Mouse (Mus musculus) embryonic facial prominence, embryonic 15.5 days (tissue): ENCODE data around the gene Cdca7. TPM values are rescaled to one million over a fixed set of nuclear protein-coding genes. Genes with fewer than 3 reads are reported as not detected.

ENCODE experiments used
- ATAC-seq: fragments of 200-750 bp; cut with Nextera tagmentation; 2 replicates; pipeline ENCODE4 v1.8.0; 2017; ENCODE audit warnings: low read depth, moderate TSS enrichment; ENCODE audit not compliant: insufficient number of reproducible peaks, low FRiP score, low TSS enrichment
- H3K27ac ChIP-seq: fragments of 300-500 bp; sonication (generic); replicated peaks from 2 replicates; pipeline ENCODE4 v1.5.1; 2015; ENCODE audit warnings: mild to moderate bottlenecking, inconsistent platforms
- H3K27me3 ChIP-seq: fragments of 300-500 bp; sonication (generic); 2 replicates; pipeline ENCODE4 v1.6.1; 2015; ENCODE audit warnings: inconsistent platforms
- H3K36me3 ChIP-seq: fragments of 300-500 bp; sonication (generic); 2 replicates; pipeline ENCODE4 v1.6.1; 2015; ENCODE audit warnings: mild to moderate bottlenecking, inconsistent platforms
- H3K4me1 ChIP-seq: fragments of 300-500 bp; sonication (generic); 2 replicates; pipeline ENCODE4 v1.6.1; 2015; ENCODE audit warnings: inconsistent platforms
- H3K4me2 ChIP-seq: fragments of 300-500 bp; sonication (generic); replicated peaks from 2 replicates; pipeline ENCODE4 v1.6.1; 2015; ENCODE audit warnings: mild to moderate bottlenecking, inconsistent platforms
- H3K4me3 ChIP-seq: fragments of 300-500 bp; sonication (generic); replicated peaks from 2 replicates; pipeline ENCODE4 v1.5.1; 2015; ENCODE audit warnings: mild to moderate bottlenecking, inconsistent platforms
- H3K9ac ChIP-seq: fragments of 300-500 bp; sonication (generic); 2 replicates; pipeline ENCODE4 v1.6.1; 2015; ENCODE audit warnings: inconsistent platforms
- H3K9me3 ChIP-seq: fragments of 300-500 bp; sonication (generic); replicated peaks from 2 replicates; pipeline ENCODE4 v1.6.1; 2016; ENCODE audit warnings: inconsistent platforms
- WGBS: fragments of 180-500 bp; shearing (Covaris S2); methylation state at CpG from one replicate; pipeline ENCODE4 v1.1.7; 2015; 5-methylcytosine and 5-hydroxymethylcytosine counted together
- polyA plus RNA-seq: library from polyadenylated mRNA; unstranded; fragments of >200 nt; fragmentation: Nextera tagmentation; extraction: Ambion mirVana; gene quantifications from 2 replicates; pipeline ENCODE4 v1.2.1, GENCODE M21; 2015

Cdca7 gene
- polyA plus RNA-seq, result 102 and 103 TPM in 2 replicates

DNA sequence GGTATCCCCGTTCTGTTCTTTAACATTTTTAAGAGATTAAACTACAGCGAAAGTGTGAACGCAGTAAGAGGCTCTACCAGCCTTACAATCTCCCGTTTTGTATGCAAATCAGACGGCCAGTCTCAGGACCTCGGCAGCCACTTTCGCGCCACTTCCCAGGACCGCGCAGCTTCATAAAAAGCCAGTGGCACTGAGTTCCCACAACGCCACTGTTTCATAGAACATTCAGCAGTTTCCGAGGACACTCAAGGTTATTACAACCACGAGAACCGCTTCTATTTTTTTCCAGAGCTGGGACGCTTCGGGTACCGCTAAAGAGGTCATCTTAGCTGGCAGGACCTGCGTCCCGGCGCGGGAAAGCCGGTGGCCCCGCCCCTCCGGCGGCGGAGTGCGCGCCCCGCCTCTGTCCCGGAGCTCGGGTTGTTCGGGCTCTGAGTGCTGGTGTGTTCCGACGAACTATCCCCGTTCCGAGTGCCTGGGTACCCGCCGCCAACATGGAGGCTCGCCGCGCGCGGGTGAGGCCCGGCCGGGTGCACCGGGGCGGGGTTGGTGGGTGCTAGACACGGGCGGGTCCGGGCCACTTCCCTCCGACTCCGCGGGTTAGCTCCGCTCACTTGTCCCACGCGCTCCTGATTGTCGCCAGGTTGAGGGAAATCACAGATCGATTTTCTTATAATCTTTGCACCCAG, at the start of gene Cdca7:
Gene Cdca7, plus strand, starts transcription at position 363 of the 689 bp plus-strand sequence.
- under 1% methylated on average over 58 of the region's 58 CpGs for WGBS
- Histone ChIP-seq H3K9me3 (no peaks in the 10 kb centered on the region), H3K4me2 (peak within 1 kb of the TSS; percentile 71), H3K9ac (peak within 1 kb of the TSS; percentile 72), H3K27me3 (no peaks in the 10 kb centered on the region; the same call in 1 of the 2 replicates), H3K4me1 (peaks cover 25% of the 10 kb centered on the region), H3K36me3 (peaks cover 10% of the 10 kb centered on the region), H3K4me3 (peak within 1 kb of the TSS; percentile 90), H3K27ac (peak within 1 kb of the TSS; percentile 89)
- ATAC-seq, result peak; percentile 86

DNA sequence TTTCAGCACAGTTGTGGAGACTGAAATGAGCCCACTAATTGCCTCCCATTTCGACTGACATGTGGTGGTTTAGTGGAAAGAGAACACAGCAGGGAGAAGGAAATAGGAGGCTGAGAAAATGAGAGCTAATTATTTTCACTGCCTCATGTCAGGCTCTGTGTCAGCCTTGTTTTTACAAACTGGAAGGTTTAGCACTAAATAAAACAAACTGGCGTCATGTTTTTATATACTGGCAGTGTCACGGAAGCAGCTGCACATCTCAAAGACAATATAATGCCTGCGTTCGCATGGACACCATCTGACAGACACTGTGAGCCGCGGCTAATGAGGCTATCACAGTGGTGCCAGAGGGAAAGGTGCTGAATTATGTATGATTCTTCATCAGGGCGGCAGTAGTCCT, 49.2 kb upstream of the Cdca7 start:
- ATAC-seq, result no peak
- no peaks in the 10 kb centered on the region for H3K4me1 ChIP-seq
- no peak overlapping the region for H3K9ac ChIP-seq
- no peaks in the 10 kb centered on the region for H3K9me3 ChIP-seq
- H3K27me3 ChIP-seq, result no peaks in the 10 kb centered on the region
- H3K36me3 ChIP-seq, result no peaks in the 10 kb centered on the region
- WGBS, result 26% methylated on average over 8 of the region's 8 CpGs
- H3K4me2 ChIP-seq, result no peak overlapping the region
- no peak overlapping the region for H3K27ac ChIP-seq
- H3K4me3 ChIP-seq, result no peak overlapping the region

DNA sequence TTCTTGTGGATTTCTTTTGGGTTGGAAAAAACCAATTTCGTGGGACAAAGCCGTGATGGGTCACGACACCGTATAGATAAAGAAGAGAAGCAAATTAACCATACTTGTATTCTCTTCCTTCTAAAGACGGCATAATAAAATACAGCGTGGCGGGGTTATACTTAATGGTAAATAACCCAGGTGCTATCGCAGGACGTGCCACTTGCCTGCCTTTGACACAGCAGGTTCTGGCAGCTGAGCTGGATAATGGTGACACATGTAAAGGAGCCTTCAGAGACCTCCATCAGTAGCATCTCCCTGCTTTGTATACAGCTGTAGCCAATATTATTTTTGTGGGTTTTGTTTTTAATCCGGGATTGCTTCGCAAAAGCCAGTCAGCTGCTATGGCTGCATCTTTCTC, 48.7 kb upstream of the Cdca7 start:
- 66% methylated on average over 11 of the region's 11 CpGs for WGBS
- no peak for ATAC-seq
- H3K36me3 ChIP-seq, result no peaks in the 10 kb centered on the region
- H3K27ac ChIP-seq, result no peak overlapping the region
- H3K9me3 ChIP-seq, result no peaks in the 10 kb centered on the region
- no peak overlapping the region for H3K9ac ChIP-seq
- no peak overlapping the region for H3K4me3 ChIP-seq
- no peak overlapping the region for H3K4me2 ChIP-seq
- no peaks in the 10 kb centered on the region for H3K4me1 ChIP-seq
- no peaks in the 10 kb centered on the region for H3K27me3 ChIP-seq

DNA sequence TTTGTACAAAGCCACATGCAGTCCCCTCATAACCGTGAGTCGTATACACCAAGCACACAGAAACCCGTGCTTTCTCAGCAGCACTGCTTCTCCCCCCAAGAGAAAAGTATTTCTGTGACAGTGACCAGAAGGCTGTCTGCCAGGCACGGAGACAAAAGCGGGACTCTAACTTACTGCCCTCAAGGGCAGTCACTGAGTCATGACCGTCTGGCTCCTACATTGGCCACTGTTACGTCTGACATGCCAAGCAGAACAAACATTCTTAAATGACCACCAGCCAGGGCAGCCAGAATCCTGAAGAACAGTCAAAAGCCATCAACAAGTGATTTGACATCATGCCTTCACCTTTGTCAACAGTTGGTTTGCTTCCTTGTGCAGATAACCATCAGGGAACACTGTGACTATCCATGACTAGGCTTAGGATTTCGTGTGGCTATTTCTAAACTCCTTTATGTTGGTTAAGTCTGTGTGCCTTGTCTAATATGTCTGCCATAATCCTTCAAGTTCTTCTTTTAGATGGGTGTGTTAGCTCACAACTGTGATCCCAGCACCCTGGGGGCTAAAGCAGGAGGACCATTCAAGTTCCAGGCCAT, 36.9 kb upstream of the Cdca7 start:
- ATAC-seq, result no peak
- H3K9ac ChIP-seq, result no peak overlapping the region
- no peaks in the 10 kb centered on the region for H3K4me1 ChIP-seq
- H3K27ac ChIP-seq, result no peak overlapping the region
- no peak overlapping the region for H3K4me2 ChIP-seq
- H3K4me3 ChIP-seq, result no peak overlapping the region
- no peaks in the 10 kb centered on the region for H3K9me3 ChIP-seq
- H3K36me3 ChIP-seq, result peaks cover 18% of the 10 kb centered on the region
- 79% methylated on average over 8 of the region's 8 CpGs for WGBS
- no peaks in the 10 kb centered on the region for H3K27me3 ChIP-seq

DNA sequence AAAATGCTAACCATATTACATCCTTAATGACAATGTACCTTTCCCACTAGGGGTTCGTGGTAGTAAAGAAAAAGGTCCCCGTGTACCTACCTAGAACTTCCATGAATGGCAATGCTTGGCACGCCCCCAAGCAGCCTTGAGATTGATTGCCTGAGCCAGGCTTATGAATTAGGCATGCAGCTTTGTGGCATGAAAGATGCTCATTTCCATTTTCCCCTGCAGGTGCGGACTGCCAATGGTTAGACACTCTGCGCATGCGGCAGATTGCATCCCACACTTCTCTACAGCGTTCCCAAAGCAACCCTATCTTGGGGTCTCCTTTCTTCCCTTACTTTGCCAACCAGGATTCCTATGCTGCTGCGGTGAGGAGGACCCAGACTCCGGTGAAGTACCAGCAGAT, 34.9 kb upstream of the Cdca7 start:
- H3K27ac ChIP-seq, result no peak overlapping the region
- no peak overlapping the region for H3K4me2 ChIP-seq
- 86% methylated on average over 9 of the region's 9 CpGs for WGBS
- H3K36me3 ChIP-seq, result peaks cover 18% of the 10 kb centered on the region
- H3K9ac ChIP-seq, result no peak overlapping the region
- H3K27me3 ChIP-seq, result no peaks in the 10 kb centered on the region
- H3K4me1 ChIP-seq, result no peaks in the 10 kb centered on the region
- H3K4me3 ChIP-seq, result no peak overlapping the region
- no peaks in the 10 kb centered on the region for H3K9me3 ChIP-seq
- ATAC-seq, result no peak

DNA sequence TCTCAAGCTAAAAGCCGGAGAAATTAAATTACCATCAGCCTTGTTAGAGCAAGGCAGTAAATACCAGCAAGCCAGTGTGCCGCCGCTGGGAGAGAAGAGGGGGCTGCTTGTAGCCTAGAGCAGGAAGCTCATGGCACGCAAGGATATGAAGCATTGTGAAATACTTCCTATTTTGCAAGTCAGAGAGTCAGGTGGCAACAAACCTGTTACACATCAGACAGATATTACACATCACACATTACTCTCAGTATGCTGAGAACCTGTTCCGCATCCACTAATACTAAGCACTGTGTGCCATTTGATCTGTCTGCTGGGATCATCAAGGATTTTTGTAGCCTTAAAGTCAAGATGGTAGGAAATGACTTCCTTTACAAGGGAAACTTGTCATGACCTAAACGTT, 33.1 kb upstream of the Cdca7 start:
- Histone ChIP-seq H3K27ac (no peak overlapping the region), H3K4me2 (no peak overlapping the region), H3K4me1 (no peaks in the 10 kb centered on the region), H3K27me3 (no peaks in the 10 kb centered on the region), H3K4me3 (no peak overlapping the region), H3K9me3 (no peaks in the 10 kb centered on the region), H3K36me3 (peaks cover 18% of the 10 kb centered on the region), H3K9ac (no peak overlapping the region)
- no peak for ATAC-seq
- WGBS, result 83% methylated on average over 6 of the region's 6 CpGs

DNA sequence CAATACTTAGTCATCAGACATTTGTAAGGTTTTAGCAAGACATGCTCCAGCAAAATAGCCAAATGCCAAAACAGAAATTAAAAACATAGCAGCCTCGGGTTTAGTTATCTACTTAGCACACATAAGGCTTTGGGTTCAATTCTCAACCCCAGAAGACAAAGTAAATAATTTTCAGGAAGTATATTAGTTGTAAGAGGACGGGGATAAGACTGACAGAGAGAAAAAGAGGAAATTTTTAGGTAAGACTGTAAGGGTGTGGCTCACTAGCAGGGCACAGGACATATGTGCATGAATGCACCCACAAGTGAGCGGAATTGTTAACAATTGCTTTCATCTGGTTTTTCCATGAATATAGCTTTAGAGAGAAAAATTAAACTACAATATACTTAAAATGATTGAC, 32.0 kb upstream of the Cdca7 start:
- Histone ChIP-seq H3K36me3 (peaks cover 15% of the 10 kb centered on the region), H3K27ac (no peak overlapping the region), H3K9me3 (no peaks in the 10 kb centered on the region), H3K27me3 (no peaks in the 10 kb centered on the region), H3K4me2 (no peak overlapping the region), H3K9ac (no peak overlapping the region), H3K4me3 (no peak overlapping the region), H3K4me1 (no peaks in the 10 kb centered on the region)
- WGBS, result 66% methylated on average over 3 of the region's 3 CpGs
- ATAC-seq, result no peak

DNA sequence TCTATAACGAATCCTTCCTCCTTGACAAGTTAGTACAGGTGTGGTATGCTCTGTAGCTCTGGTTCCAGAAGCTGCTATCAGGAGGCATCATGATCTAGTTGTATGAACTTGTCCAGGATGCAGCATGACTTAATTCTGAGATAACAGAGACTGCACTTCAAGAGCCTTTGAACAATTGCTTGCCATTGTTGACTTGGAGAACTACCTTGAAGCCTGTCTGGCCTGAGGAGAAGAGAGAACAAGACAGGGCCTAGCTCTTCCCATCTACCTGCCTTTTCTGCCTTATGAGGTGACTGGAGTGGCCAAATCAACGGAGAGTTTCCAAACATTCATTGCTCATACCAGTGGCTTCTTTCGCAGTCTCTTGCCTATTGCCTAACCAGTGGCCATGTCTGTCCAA, 29.9 kb upstream of the Cdca7 start:
- Histone ChIP-seq H3K9me3 (no peaks in the 10 kb centered on the region), H3K4me2 (no peak overlapping the region), H3K27me3 (no peaks in the 10 kb centered on the region), H3K4me1 (no peaks in the 10 kb centered on the region), H3K4me3 (no peak overlapping the region), H3K36me3 (peaks cover 10% of the 10 kb centered on the region), H3K9ac (no peak overlapping the region), H3K27ac (no peak overlapping the region)
- no peak for ATAC-seq
- 77% methylated on average over 3 of the region's 3 CpGs for WGBS

DNA sequence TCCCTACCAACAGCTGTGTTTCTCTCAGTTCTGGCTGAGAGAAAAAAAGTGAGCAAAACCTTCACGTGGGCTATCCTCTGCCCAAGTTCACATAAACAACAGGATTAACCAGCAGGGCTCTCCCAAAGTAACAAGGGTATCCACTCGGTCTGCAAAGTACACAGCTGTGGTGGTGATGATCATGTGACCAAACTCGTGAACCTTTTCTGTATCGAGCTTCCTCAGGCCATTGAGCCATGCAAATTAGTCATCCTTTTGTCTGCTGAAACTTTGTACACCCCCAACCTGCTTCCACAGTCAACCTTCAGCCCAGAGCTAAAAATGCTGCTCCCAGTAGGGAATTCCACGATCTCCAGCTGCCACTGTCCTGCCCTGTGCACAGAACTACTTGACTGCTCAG, 29.3 kb upstream of the Cdca7 start:
- 52% methylated on average over 5 of the region's 5 CpGs for WGBS
- Histone ChIP-seq H3K27ac (no peak overlapping the region), H3K36me3 (peaks cover 5% of the 10 kb centered on the region), H3K4me3 (no peak overlapping the region), H3K4me2 (no peak overlapping the region), H3K9ac (no peak overlapping the region), H3K4me1 (no peaks in the 10 kb centered on the region), H3K27me3 (no peaks in the 10 kb centered on the region), H3K9me3 (no peaks in the 10 kb centered on the region)
- no peak for ATAC-seq

DNA sequence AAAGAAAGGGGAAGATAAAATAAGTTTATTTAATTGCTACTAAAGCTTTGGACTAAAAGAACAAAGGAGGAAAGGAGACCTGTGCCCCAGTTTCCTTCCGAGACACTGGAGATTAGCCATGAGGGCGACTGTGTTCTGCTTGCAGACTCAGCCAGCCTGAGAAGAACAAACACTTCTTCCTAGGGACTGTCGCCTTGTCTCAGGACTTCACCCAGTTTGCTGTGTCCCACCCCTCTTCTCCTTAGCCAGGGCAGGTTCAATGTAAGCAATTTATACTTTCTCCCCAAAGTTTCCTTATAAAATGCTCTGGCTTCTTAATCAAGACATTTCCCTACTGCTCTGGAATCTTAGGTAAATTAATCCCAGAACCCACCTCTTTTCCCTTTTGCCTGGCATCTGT, 22.4 kb upstream of the Cdca7 start:
- ATAC-seq, result no peak
- Histone ChIP-seq H3K4me2 (no peak overlapping the region), H3K4me3 (no peak overlapping the region), H3K36me3 (no peaks in the 10 kb centered on the region), H3K27ac (no peak overlapping the region), H3K27me3 (no peaks in the 10 kb centered on the region), H3K9ac (no peak overlapping the region), H3K9me3 (no peaks in the 10 kb centered on the region), H3K4me1 (no peaks in the 10 kb centered on the region)
- WGBS, result 37% methylated on average over 3 of the region's 3 CpGs

DNA sequence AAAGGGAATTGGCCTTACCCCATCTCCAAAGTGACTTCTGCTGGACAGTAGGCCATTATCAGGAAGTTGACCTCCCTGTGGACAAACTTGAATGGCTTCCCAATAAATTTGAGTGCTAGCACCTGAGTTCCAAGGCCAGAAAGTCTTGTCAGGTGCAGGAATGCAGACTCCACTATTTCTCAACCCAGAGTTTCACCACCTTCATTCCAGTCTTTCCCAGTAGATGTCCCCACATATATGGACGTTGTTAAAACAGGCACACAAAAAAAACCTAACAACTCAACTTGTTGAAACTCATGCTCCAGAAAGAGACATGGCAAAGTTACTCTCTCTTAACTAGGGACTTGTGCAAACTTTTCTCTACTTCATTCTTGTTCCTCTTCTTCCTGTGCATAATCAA, 19.8 kb upstream of the Cdca7 start:
- Histone ChIP-seq H3K4me3 (no peak overlapping the region), H3K9me3 (no peaks in the 10 kb centered on the region), H3K27ac (no peak overlapping the region), H3K27me3 (no peaks in the 10 kb centered on the region), H3K4me1 (no peaks in the 10 kb centered on the region), H3K36me3 (no peaks in the 10 kb centered on the region), H3K4me2 (no peak overlapping the region), H3K9ac (no peak overlapping the region)
- ATAC-seq, result no peak
- 64% methylated on average over 1 of the region's 1 CpGs for WGBS
